Mouse (Mus musculus) midbrain, embryonic 11.5 days (tissue): ENCODE measurements at regions not wholly inside any gene's neighbourhood (a gene's known extent, or its start where the extent isn't known, plus 50 kb on each side); places are given as distances from the start of the nearest gene placed in this dataset.

Experiments
- ATAC-seq: fragments of 200-750 bp; cut with Nextera tagmentation; 2 replicates; pipeline ENCODE4 v1.8.0; 2017; ENCODE audit warnings: moderate TSS enrichment, moderate library complexity; ENCODE audit not compliant: low FRiP score
- DNase-seq: peaks from one replicate; pipeline ENCODE4 v3.0.0; 2015; ENCODE audit warnings: low spot score; ENCODE audit errors: missing footprints
- H3K27ac ChIP-seq: fragments of 300-500 bp; sonication (generic); 2 replicates; pipeline ENCODE4 v1.5.1; 2014; ENCODE audit warnings: low read depth, low read length
- H3K27me3 ChIP-seq: fragments of 300-500 bp; sonication (generic); 2 replicates; pipeline ENCODE4 v1.6.1; 2014; ENCODE audit warnings: mild to moderate bottlenecking, low read length, moderate library complexity, mixed read lengths; ENCODE audit not compliant: control insufficient read depth, insufficient read depth
- H3K36me3 ChIP-seq: fragments of 300-500 bp; sonication (generic); 2 replicates; pipeline ENCODE4 v1.6.1; 2014; ENCODE audit warnings: mild to moderate bottlenecking, low read length, moderate library complexity, mixed read lengths; ENCODE audit not compliant: control insufficient read depth, insufficient read depth
- H3K4me1 ChIP-seq: fragments of 300-500 bp; sonication (generic); 2 replicates; pipeline ENCODE4 v1.6.1; 2014; ENCODE audit warnings: low read length; ENCODE audit not compliant: control insufficient read depth, insufficient read depth
- H3K4me2 ChIP-seq: fragments of 300-500 bp; sonication (generic); 2 replicates; pipeline ENCODE4 v1.6.1; 2014; ENCODE audit warnings: mild to moderate bottlenecking, moderate library complexity
- H3K4me3 ChIP-seq: fragments of 300-500 bp; sonication (generic); 2 replicates; pipeline ENCODE4 v1.5.1; 2014; ENCODE audit warnings: low read depth, low read length
- H3K9ac ChIP-seq: fragments of 300-500 bp; sonication (generic); 2 replicates; pipeline ENCODE4 v1.6.1; 2014; ENCODE audit warnings: low read length
- H3K9me3 ChIP-seq: fragments of 300-500 bp; sonication (generic); 2 replicates; pipeline ENCODE4 v1.6.1; 2016; ENCODE audit warnings: low read length; ENCODE audit not compliant: control insufficient read depth
- WGBS: fragments of 180-500 bp; shearing (Covaris S2); extraction: QIAGEN DNeasy Blood & Tissue Kit; methylation state at CpG from one replicate; pipeline ENCODE4 v1.1.7; 2014; 5-methylcytosine and 5-hydroxymethylcytosine counted together

DNA sequence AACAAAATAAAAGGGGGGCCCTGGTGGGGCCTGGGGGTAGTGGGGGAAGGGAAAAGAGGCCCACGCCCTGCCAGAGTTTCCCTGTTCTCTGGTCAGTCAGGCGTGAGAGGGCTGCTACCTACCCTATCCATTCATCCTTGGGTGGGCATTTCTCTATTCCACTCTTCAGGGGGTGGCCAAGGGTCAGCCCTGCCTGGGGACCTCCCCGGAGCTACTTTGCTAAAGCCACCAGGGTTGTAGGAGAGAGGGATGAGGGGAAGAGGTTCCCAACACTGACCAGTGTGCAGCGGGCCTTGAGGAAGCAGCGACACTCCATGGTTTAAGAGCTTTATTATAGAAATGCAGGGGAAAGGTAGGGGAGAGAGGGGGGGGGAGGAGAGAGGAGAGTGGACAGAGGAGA is 79.6 kb upstream of the Megf9 start:
- ATAC-seq (0 out of 2 replicates have a peak, but pooled peaks have one; percentile 14), DNase-seq (no peak)
- no peak overlapping the region for H3K4me3 ChIP-seq
- no peaks in the 10 kb centered on the region for H3K4me1 ChIP-seq
- H3K36me3 ChIP-seq: no peaks in the 10 kb centered on the region
- 29% methylated on average over 5 of the region's 5 CpGs for WGBS
- no peaks in the 10 kb centered on the region; the same call in 1 of the 2 replicates for H3K27me3 ChIP-seq
- H3K4me2 ChIP-seq: no peak overlapping the region
- H3K9me3 ChIP-seq: no peaks in the 10 kb centered on the region
- H3K27ac ChIP-seq: no peak overlapping the region
- H3K9ac ChIP-seq: no peak overlapping the region

DNA sequence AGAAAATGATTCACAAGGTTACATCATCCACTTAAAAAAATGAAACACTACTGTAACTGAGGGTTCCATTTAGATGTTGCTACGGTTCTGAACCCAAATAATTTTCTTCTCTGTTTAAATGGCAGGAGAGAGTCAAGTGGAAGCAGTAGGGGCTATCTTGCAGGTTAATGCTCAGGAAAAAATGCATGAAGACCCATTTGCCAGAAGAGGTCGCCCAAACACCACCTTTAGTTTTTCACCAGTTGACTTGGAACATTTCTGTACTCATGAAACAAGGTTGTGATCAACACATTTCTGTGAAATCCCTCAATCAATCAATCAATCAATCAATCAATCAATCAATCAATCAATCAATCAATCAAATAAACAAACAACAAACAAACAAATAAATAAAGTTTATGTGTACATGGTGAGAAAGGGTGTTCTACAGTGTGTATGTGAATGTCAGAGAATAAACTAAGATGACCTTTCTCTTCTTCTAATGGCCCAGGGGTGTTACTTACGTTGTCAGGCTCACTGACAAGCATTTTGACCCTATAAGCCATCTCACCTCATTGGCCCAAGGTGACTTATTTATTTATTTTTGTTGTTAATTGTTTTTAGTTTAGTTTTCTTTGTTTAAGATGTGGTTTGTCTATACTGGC is 68.5 kb upstream of the Megf9 start:
- no peak overlapping the region for H3K4me3 ChIP-seq
- 22% methylated on average over 3 of the region's 3 CpGs for WGBS
- H3K9me3 ChIP-seq: no peaks in the 10 kb centered on the region
- ATAC-seq (peak; percentile 68; the same call in 1 of the 2 replicates), DNase-seq (peak; percentile 90)
- H3K27me3 ChIP-seq: no peaks in the 10 kb centered on the region
- H3K36me3 ChIP-seq: no peaks in the 10 kb centered on the region
- no peak overlapping the region for H3K9ac ChIP-seq
- no peak overlapping the region for H3K27ac ChIP-seq
- H3K4me2 ChIP-seq: no peak overlapping the region
- H3K4me1 ChIP-seq: no peaks in the 10 kb centered on the region

DNA sequence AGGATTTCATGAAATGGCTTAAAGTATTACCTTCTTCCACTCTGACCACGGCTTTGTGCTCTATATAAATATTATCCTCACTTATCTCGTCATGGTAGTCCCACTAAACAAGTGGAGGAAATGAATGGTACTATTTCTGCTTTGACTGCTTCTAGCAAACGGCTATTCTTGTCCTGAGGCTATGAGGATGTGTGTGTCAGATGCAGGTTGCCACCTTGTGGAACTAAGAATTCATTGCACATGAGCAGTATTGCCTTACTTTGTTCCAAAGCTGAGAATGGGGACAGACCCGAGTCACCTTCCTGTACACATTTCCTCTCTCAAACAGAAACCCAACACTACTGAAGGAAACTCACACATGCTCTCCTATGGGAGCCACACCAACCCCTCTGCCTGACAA is 66.5 kb upstream of the Megf9 start:
- Histone ChIP-seq H3K4me2 (no peak overlapping the region), H3K9me3 (no peaks in the 10 kb centered on the region), H3K27me3 (no peaks in the 10 kb centered on the region), H3K27ac (no peak overlapping the region), H3K9ac (no peak overlapping the region), H3K36me3 (no peaks in the 10 kb centered on the region), H3K4me3 (no peak overlapping the region), H3K4me1 (no peaks in the 10 kb centered on the region)
- ATAC-seq (peak; percentile 79; the same call in 1 of the 2 replicates), DNase-seq (peak; percentile 89)
- WGBS: 14% methylated on average over 4 of the region's 4 CpGs
